Mouse (Mus musculus): ENCODE measurements around the gene Tbcd.
"Not testable (repeated sequence)": the region's sequence is repeated elsewhere in the genome, so short reads cannot be mapped to it uniquely, and the experiment has no call there.

Tbcd gene

GRCm38 (mm10) chr11:121655807-121656511 lies 204.2 kb downstream of the Tbcd start:
- no peak for DNase-seq

GRCm38 (mm10) chr11:121658151-121658550 lies 206.4 kb downstream of the Tbcd start:
- no peak for DNase-seq

- not testable (repeated sequence) for DNase-seq
These were observed 208.9 kb downstream of the Tbcd start for GRCm38 (mm10) chr11:121660604-121661003.

- no peak for DNase-seq
These were observed 209.4 kb downstream of the Tbcd start for GRCm38 (mm10) chr11:121661116-121661515.
